Mouse (Mus musculus): ENCODE results near the gene Oosp3. TPM values are rescaled to one million over a fixed set of nuclear protein-coding genes. Genes with fewer than 3 reads are reported as not detected.

Gene Oosp3
- total RNA-seq, 1 experiment from 2014 or later, result not detected

Other genes with a start within 250 kb of the Oosp3 start
- gene Ms4a6c, start 227.7 kb upstream of the Oosp3 start, total RNA-seq (2017), result 292 to 487 TPM (median 394 TPM) in 3 replicates
- 50.1 to 131 TPM (median 127 TPM) in 3 replicates for gene Gm8369, start 211.1 kb upstream of the Oosp3 start, total RNA-seq (2017)
- 127 to 138 TPM (median 132 TPM) in 3 replicates for gene Ms4a6b, start 180.5 kb upstream of the Oosp3 start, total RNA-seq (2017)
- gene Ms4a4d, start 160.3 kb upstream of the Oosp3 start, total RNA-seq (2017), result not detected in 3 replicates
- gene Ms4a6d, start 92.2 kb upstream of the Oosp3 start, total RNA-seq (2017), result 8.2 to 23.7 TPM (median 14.1 TPM) in 3 replicates
- 22.8 to 63.8 TPM (median 63.0 TPM) in 3 replicates for gene Ms4a2, start 73.3 kb upstream of the Oosp3 start, total RNA-seq (2017)
- 0.96 TPM in 1 of 3 replicates, not detected in the others for gene Ms4a3, start 56.2 kb upstream of the Oosp3 start, total RNA-seq (2017)
- gene Oosp2, start 36.5 kb upstream of the Oosp3 start, total RNA-seq (2017), result not detected in 3 replicates
- gene Oosp1, start 5.9 kb upstream of the Oosp3 start, total RNA-seq (2017), result 1.5 TPM in 1 of 3 replicates, not detected in the others
- not detected in 3 replicates for gene Gif, start 50.5 kb downstream of the Oosp3 start, total RNA-seq (2017)
- gene Mrpl16, start 73.3 kb downstream of the Oosp3 start, total RNA-seq (2017), result 28.5 to 49.0 TPM (median 45.7 TPM) in 3 replicates
- gene Stx3, start 122.3 kb downstream of the Oosp3 start, total RNA-seq (2017), result 8.9 to 23.6 TPM (median 19.8 TPM) in 3 replicates
- 0.43 TPM in 1 of 3 replicates, not detected in the others for gene Olfr1417, start 142.2 kb downstream of the Oosp3 start, total RNA-seq (2017)
- gene Olfr1418, start 164.0 kb downstream of the Oosp3 start, total RNA-seq (2017), result not detected in 3 replicates
- not detected in 3 replicates for gene Olfr1419, start 178.1 kb downstream of the Oosp3 start, total RNA-seq (2017)
- gene Olfr1420, start 189.5 kb downstream of the Oosp3 start, total RNA-seq (2017), result not detected in 3 replicates
- 15.1 to 24.9 TPM (median 16.0 TPM) in 3 replicates for gene Patl1, start 215.3 kb downstream of the Oosp3 start, total RNA-seq (2017)